Mouse (Mus musculus): Measurements from ENCODE around the gene Zscan4d. TPM values are rescaled to one million over a fixed set of nuclear protein-coding genes. Genes with fewer than 3 reads are reported as not detected.
"Not testable (repeated sequence)": the region's sequence is repeated elsewhere in the genome, so short reads cannot be mapped to it uniquely, and the experiment has no call there.

The Zscan4d gene
- polyA plus RNA-seq (2015; fragmentation: Nextera tagmentation; extraction: Ambion mirVana): not detected in 2 replicates

DNA sequence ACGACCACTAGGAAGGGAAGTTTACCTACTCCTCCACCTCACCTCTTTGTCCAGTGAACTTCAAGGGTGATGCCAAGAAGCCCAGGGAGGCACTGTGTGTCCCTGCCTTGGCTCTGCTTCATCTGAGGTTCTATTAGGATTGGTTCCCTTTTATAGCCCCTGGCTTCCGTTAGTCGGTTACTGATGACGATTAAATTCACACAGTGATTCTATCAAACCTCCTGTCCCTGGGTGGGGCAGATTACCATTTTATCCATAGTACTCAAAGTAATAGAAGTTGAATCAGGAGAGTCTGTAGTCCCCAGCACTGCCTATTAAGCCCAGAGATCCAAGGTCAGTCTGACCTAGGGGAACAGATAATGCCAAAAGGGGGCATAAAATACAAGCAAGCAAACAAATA lies at the start of gene Zscan4d:
Zscan4d (minus strand) TSS at position 101 of the 400 bp plus-strand sequence.
- not testable (repeated sequence) for H3K4me2 ChIP-seq; H3K4me1 ChIP-seq; H3K27me3 ChIP-seq; H3K9ac ChIP-seq; H3K4me3 ChIP-seq; H3K36me3 ChIP-seq (ENCODE audit: poor library complexity, severe bottlenecking); H3K9me3 ChIP-seq (replicated peaks); ATAC-seq; H3K27ac ChIP-seq
- 90% methylated on average over 4 of the region's 4 CpGs for WGBS

GRCm38 (mm10) chr7:11158036-11158435 lies 7.9 kb downstream of the Zscan4d start:
- not testable (repeated sequence) for H3K9ac ChIP-seq; H3K4me2 ChIP-seq; ATAC-seq; H3K27me3 ChIP-seq; H3K27ac ChIP-seq; H3K4me3 ChIP-seq; H3K4me1 ChIP-seq; H3K36me3 ChIP-seq (ENCODE audit: poor library complexity, severe bottlenecking)
- WGBS: 50% methylated on average over 6 of the region's 6 CpGs
- peaks cover 19% of the 10 kb centered on the region for H3K9me3 ChIP-seq (replicated peaks)

Other genes starting within 250 kb of the Zscan4d start
- not detected in 2 replicates for gene Zscan4c, start 160.4 kb downstream of the Zscan4d start, polyA plus RNA-seq (2015; fragmentation: Nextera tagmentation; extraction: Ambion mirVana)
- not detected in 2 replicates for gene Zscan4-ps1, start 96.5 kb downstream of the Zscan4d start, polyA plus RNA-seq (2015; fragmentation: Nextera tagmentation; extraction: Ambion mirVana)
- gene Zscan4e, start 144.5 kb upstream of the Zscan4d start, polyA plus RNA-seq (2015; fragmentation: Nextera tagmentation; extraction: Ambion mirVana): not detected in 2 replicates
- gene Zscan4f, start 231.8 kb upstream of the Zscan4d start, polyA plus RNA-seq (2015; fragmentation: Nextera tagmentation; extraction: Ambion mirVana): not detected in 2 replicates

All from forebrain, embryonic 13.5 days (tissue).